Mouse (Mus musculus) layer of hippocampus, adult 9-10 months (tissue): ENCODE data around the gene Gm49355.

Experiments used
- DNase-seq: peaks from one replicate; pipeline ENCODE4 v3.0.0; 2022; ENCODE audit warnings: low spot score

Gm49355 gene

GRCm38 (mm10) chr14:12343451-12343941 lies 59.7 kb downstream of the Gm49355 start:
- no peak for DNase-seq

GRCm38 (mm10) chr14:12344061-12344745 lies 60.4 kb downstream of the Gm49355 start:
- no peak for DNase-seq

- DNase-seq, result no peak
Measured at GRCm38 (mm10) chr14:12344746-12345240, 61.0 kb downstream of the Gm49355 start.

- DNase-seq, result no peak
Measured at GRCm38 (mm10) chr14:12345241-12345921, 61.6 kb downstream of the Gm49355 start.

- no peak for DNase-seq
Measured at GRCm38 (mm10) chr14:12346011-12346864, 62.5 kb downstream of the Gm49355 start.

GRCm38 (mm10) chr14:12346865-12347600 lies 63.3 kb downstream of the Gm49355 start:
- DNase-seq, result no peak

- no peak for DNase-seq
Measured at GRCm38 (mm10) chr14:12348089-12348488, 64.3 kb downstream of the Gm49355 start, which contains the start of gene Fezf2. Gene Fezf2, minus strand, starts transcription at chr14:12348189.

GRCm38 (mm10) chr14:12349334-12350090 lies 65.7 kb downstream of the Gm49355 start:
- no peak for DNase-seq

GRCm38 (mm10) chr14:12350271-12350916 lies 66.6 kb downstream of the Gm49355 start:
- DNase-seq, result no peak
